20 mouse cellular contexts compared by ENCODE assay signal in genomic region chr16:87758016-87758415, GRCm38 (mm10). TPM values are rescaled to one million over a fixed set of nuclear protein-coding genes. Genes with fewer than 3 reads are reported as not detected.
DNase-seq lines count a peak whose midpoint lies in the region; ATAC-seq lines count a peak whose summit lies in the region.
"Had no signal": no experiment of that assay in that cellular context is flagged by ENCODE, and none has a peak within 500 bp of the region (broad histone marks: within the 10 kb centered on the region; RNA-seq: fewer than 3 reads in every experiment).

No protein-coding gene starts in this region.

- no peaks in the 10 kb centered on the region for H3K27me3 ChIP-seq in liver, embryonic 12.5 days (replicated peaks)
- H3K27me3 ChIP-seq in liver, embryonic 11.5 days (replicated peaks; ENCODE audit: control insufficient read depth, insufficient read depth, low read length), result no peaks in the 10 kb centered on the region
- no peaks in the 10 kb centered on the region for H3K27me3 ChIP-seq in intestine, embryonic 15.5 days (replicated peaks)
- no peaks in the 10 kb centered on the region for H3K27me3 ChIP-seq in stomach, embryonic 14.5 days (ENCODE audit: control insufficient read depth, insufficient read depth, low read length)
- H3K27me3 ChIP-seq: embryonic facial prominence, embryonic 15.5 days; forebrain, embryonic 15.5 days; heart, embryonic 12.5 days had no signal

- WGBS in liver, embryonic 12.5 days (ENCODE audit: insufficient replicate concordance), result 85% methylated on average over 11 of the region's 11 CpGs
- WGBS in liver, embryonic 11.5 days, result 86% methylated on average over 11 of the region's 11 CpGs
- 81% methylated on average over 11 of the region's 11 CpGs for WGBS in intestine, embryonic 15.5 days
- WGBS in stomach, embryonic 14.5 days, result 90% methylated on average over 11 of the region's 11 CpGs

- H3K4me3 ChIP-seq in liver, embryonic 12.5 days, result no peak overlapping the region
- no peak overlapping the region for H3K4me3 ChIP-seq in liver, embryonic 11.5 days (ENCODE audit: low read depth, low read length)
- H3K4me3 ChIP-seq in intestine, embryonic 15.5 days (replicated peaks), result no peak overlapping the region
- H3K4me3 ChIP-seq in stomach, embryonic 14.5 days (ENCODE audit: low read depth, low read length), result no peak overlapping the region
- H3K4me3 ChIP-seq: embryonic facial prominence, embryonic 15.5 days; erythroblast, embryonic 14.5 days; forebrain, embryonic 10.5 days; forebrain, embryonic 15.5 days; heart, embryonic 12.5 days; hindbrain, embryonic 10.5 days had no signal

- peak; percentile 54; the same call in 1 of the 2 replicates for ATAC-seq in liver, embryonic 12.5 days
- no peak for ATAC-seq in liver, embryonic 11.5 days (replicated peaks; ENCODE audit: low FRiP score)
- ATAC-seq in intestine, embryonic 15.5 days, result peak; percentile 90
- ATAC-seq in stomach, embryonic 14.5 days (ENCODE audit: insufficient number of reproducible peaks, insufficient read depth, low FRiP score, low read depth), result 0 out of 2 replicates have a peak, but pooled peaks have one; percentile 59
- ATAC-seq: forebrain, embryonic 15.5 days had no signal

- no peaks in the 10 kb centered on the region for H3K36me3 ChIP-seq in liver, embryonic 12.5 days
- H3K36me3 ChIP-seq in liver, embryonic 11.5 days (ENCODE audit: control insufficient read depth, insufficient read depth, low read length), result no peaks in the 10 kb centered on the region
- no peaks in the 10 kb centered on the region for H3K36me3 ChIP-seq in intestine, embryonic 15.5 days
- H3K36me3 ChIP-seq in stomach, embryonic 14.5 days (ENCODE audit: control insufficient read depth, insufficient read depth, low read length), result no peaks in the 10 kb centered on the region
- H3K36me3 ChIP-seq: embryonic facial prominence, embryonic 15.5 days; forebrain, embryonic 10.5 days; forebrain, embryonic 15.5 days; G1E; heart, embryonic 12.5 days; hindbrain, embryonic 10.5 days had no signal

- H3K4me2 ChIP-seq in liver, embryonic 12.5 days, result no peak overlapping the region
- no peak overlapping the region for H3K4me2 ChIP-seq in liver, embryonic 11.5 days
- no peak overlapping the region for H3K4me2 ChIP-seq in intestine, embryonic 15.5 days (replicated peaks)
- no peak overlapping the region for H3K4me2 ChIP-seq in stomach, embryonic 14.5 days (replicated peaks; ENCODE audit: low read depth, low read length)
- H3K4me2 ChIP-seq: embryonic facial prominence, embryonic 15.5 days; forebrain, embryonic 15.5 days; heart, embryonic 12.5 days; hindbrain, embryonic 14.5 days had no signal

- no peak for DNase-seq in liver, embryonic 11.5 days (ENCODE audit: low spot score)
- DNase-seq in right cerebral cortex, postnatal 4 days, result no peak
- no peak for DNase-seq in adrenal gland, postnatal 10 days
- DNase-seq: adrenal gland, adult 8-10 months; cerebellum, adult 11 months; cerebellum, adult 8-10 months; cerebellum, postnatal 14 days; embryo, embryonic 11 days; gastrocnemius, postnatal 10 days had no signal

- H3K9ac ChIP-seq in liver, embryonic 12.5 days, result no peak overlapping the region
- H3K9ac ChIP-seq in liver, embryonic 11.5 days (ENCODE audit: low read depth, low read length), result no peak overlapping the region
- H3K9ac ChIP-seq in intestine, embryonic 15.5 days, result no peak overlapping the region
- no peak overlapping the region for H3K9ac ChIP-seq in stomach, embryonic 14.5 days (replicated peaks; ENCODE audit: low read depth, low read length)
- H3K9ac ChIP-seq: embryonic facial prominence, embryonic 15.5 days; forebrain, embryonic 15.5 days; heart, embryonic 12.5 days; hindbrain, embryonic 14.5 days had no signal

- H3K27ac ChIP-seq in liver, embryonic 12.5 days, result no peak overlapping the region
- no peak overlapping the region for H3K27ac ChIP-seq in liver, embryonic 11.5 days (ENCODE audit: low read depth, low read length)
- no peak overlapping the region for H3K27ac ChIP-seq in intestine, embryonic 15.5 days
- H3K27ac ChIP-seq in stomach, embryonic 14.5 days (ENCODE audit: low read length), result no peak overlapping the region
- H3K27ac ChIP-seq: embryonic facial prominence, embryonic 15.5 days; forebrain, embryonic 10.5 days; forebrain, embryonic 15.5 days; hindbrain, embryonic 10.5 days; hindbrain, embryonic 14.5 days had no signal

- no peaks in the 10 kb centered on the region for H3K9me3 ChIP-seq in liver, embryonic 12.5 days (replicated peaks)
- no peaks in the 10 kb centered on the region for H3K9me3 ChIP-seq in liver, embryonic 11.5 days (ENCODE audit: control insufficient read depth, low read length)
- no peaks in the 10 kb centered on the region for H3K9me3 ChIP-seq in intestine, embryonic 15.5 days
- no peaks in the 10 kb centered on the region for H3K9me3 ChIP-seq in stomach, embryonic 14.5 days (ENCODE audit: control insufficient read depth, low read depth, low read length)
- H3K9me3 ChIP-seq: embryonic facial prominence, embryonic 15.5 days; forebrain, embryonic 10.5 days; forebrain, embryonic 15.5 days; G1E; heart, embryonic 12.5 days; hindbrain, embryonic 10.5 days had no signal

- H3K4me1 ChIP-seq in liver, embryonic 12.5 days, result no peaks in the 10 kb centered on the region
- H3K4me1 ChIP-seq in liver, embryonic 11.5 days (replicated peaks; ENCODE audit: control insufficient read depth, insufficient read depth, low read length), result no peaks in the 10 kb centered on the region
- H3K4me1 ChIP-seq in intestine, embryonic 15.5 days (replicated peaks), result no peaks in the 10 kb centered on the region
- H3K4me1 ChIP-seq in stomach, embryonic 14.5 days (ENCODE audit: control insufficient read depth, insufficient read depth, low read length), result no peaks in the 10 kb centered on the region
- H3K4me1 ChIP-seq: embryonic facial prominence, embryonic 15.5 days; forebrain, embryonic 10.5 days; forebrain, embryonic 15.5 days; heart, embryonic 12.5 days; hindbrain, embryonic 10.5 days had no signal

RNA-seq across cellular contexts. Expression of gene Bach1, which starts 59.3 kb away (rescaled TPM):
- polyA plus RNA-seq in liver, embryonic 12.5 days (2016; fragmentation: Nextera tagmentation; extraction: Ambion mirVana), result 8.8 and 10.6 TPM in 2 replicates
- 10.6 and 11.1 TPM in 2 replicates for polyA plus RNA-seq in liver, embryonic 11.5 days (2014; fragmentation: Nextera tagmentation; extraction: Ambion mirVana)
- 17.4 and 19.7 TPM in 2 replicates for polyA plus RNA-seq in intestine, embryonic 15.5 days (2015; fragmentation: Nextera tagmentation; extraction: Ambion mirVana)
- polyA plus RNA-seq in stomach, embryonic 14.5 days (2014; fragmentation: Nextera tagmentation; extraction: Ambion mirVana), result 15.3 and 16.2 TPM in 2 replicates
- 10 to 100 TPM; 21.6 to 23.6 TPM for total RNA-seq in adrenal gland, postnatal 10 days (2021)
